Mouse (Mus musculus) forebrain, embryonic 14.5 days (tissue): Measurements from ENCODE around the gene BC005537. TPM values are rescaled to one million over a fixed set of nuclear protein-coding genes. Genes with fewer than 3 reads are reported as not detected.

ENCODE experiments used
- ATAC-seq: fragments of 200-750 bp; cut with Nextera tagmentation; 2 replicates; pipeline ENCODE4 v1.8.0; 2017; ENCODE audit warnings: mild to moderate bottlenecking, moderate library complexity
- DNase-seq: peaks from one replicate; pipeline ENCODE4 v3.0.0-alpha.2; 2015; ENCODE audit warnings: low spot score
- H3K27ac ChIP-seq: fragments of 300-500 bp; sonication (generic); 2 replicates; pipeline ENCODE4 v1.5.1; 2014; ENCODE audit warnings: low read depth, mild to moderate bottlenecking, control low read depth, low read length, moderate library complexity
- H3K27me3 ChIP-seq: fragments of 300-500 bp; sonication (generic); replicated peaks from 2 replicates; pipeline ENCODE4 v1.6.1; 2014; ENCODE audit warnings: low read length, control low read depth, mixed read lengths; ENCODE audit not compliant: control insufficient read depth, insufficient read depth
- H3K36me3 ChIP-seq: fragments of 300-500 bp; sonication (generic); 2 replicates; pipeline ENCODE4 v1.6.1; 2014; ENCODE audit warnings: low read length, control low read depth; ENCODE audit not compliant: control insufficient read depth, insufficient read depth
- H3K4me1 ChIP-seq: fragments of 300-500 bp; sonication (generic); 2 replicates; pipeline ENCODE4 v1.6.1; 2014; ENCODE audit warnings: antibody characterized with exemption, low read length, control low read depth; ENCODE audit not compliant: control insufficient read depth, insufficient read depth
- H3K4me2 ChIP-seq: fragments of 300-500 bp; sonication (generic); 2 replicates; pipeline ENCODE4 v1.6.1; 2014; ENCODE audit warnings: mild to moderate bottlenecking, control low read depth, low read length
- H3K4me3 ChIP-seq: fragments of 300-500 bp; sonication (generic); 2 replicates; pipeline ENCODE4 v1.5.1; 2014; ENCODE audit warnings: low read depth, low read length, control low read depth
- H3K9ac ChIP-seq: fragments of 300-500 bp; sonication (generic); 2 replicates; pipeline ENCODE4 v1.6.1; 2014; ENCODE audit warnings: mild to moderate bottlenecking, low read length, control low read depth, moderate library complexity
- H3K9me3 ChIP-seq: fragments of 300-500 bp; sonication (generic); replicated peaks from 2 replicates; pipeline ENCODE4 v1.6.1; 2016; ENCODE audit warnings: low read length, control low read depth, mixed read lengths; ENCODE audit not compliant: control insufficient read depth
- WGBS: fragments of 180-500 bp; shearing (Covaris S2); extraction: QIAGEN DNeasy Blood & Tissue Kit; methylation state at CpG from one replicate; pipeline ENCODE4 v1.1.7; 2014; 5-methylcytosine and 5-hydroxymethylcytosine counted together
- polyA plus RNA-seq: library from polyadenylated mRNA; unstranded; fragments of >200 nt; fragmentation: Nextera tagmentation; extraction: Ambion mirVana; gene quantifications from 2 replicates; pipeline ENCODE4 v1.2.1, GENCODE M21; 2014

BC005537 gene
- 50.3 and 57.9 TPM in 2 replicates for polyA plus RNA-seq

- DNase-seq (peak; percentile 64), ATAC-seq (peak; percentile 51)
- peak within 1 kb of the TSS; percentile 99 for H3K27ac ChIP-seq
- peak within 1 kb of the TSS; percentile 95 for H3K9ac ChIP-seq
- under 1% methylated on average over 68 of the region's 74 CpGs for WGBS
- no peaks in the 10 kb centered on the region for H3K27me3 ChIP-seq
- H3K4me1 ChIP-seq: peaks cover 17% of the 10 kb centered on the region
- peak within 1 kb of the TSS; percentile 98 for H3K4me3 ChIP-seq
- H3K9me3 ChIP-seq: no peaks in the 10 kb centered on the region
- peak within 1 kb of the TSS; percentile 88 for H3K4me2 ChIP-seq
- H3K36me3 ChIP-seq: peaks cover 11% of the 10 kb centered on the region
These were observed at the start of gene BC005537 for GRCm38 (mm10) chr13:24801308-24801921. Gene BC005537, plus strand, starts transcription at chr13:24801657.

DNA sequence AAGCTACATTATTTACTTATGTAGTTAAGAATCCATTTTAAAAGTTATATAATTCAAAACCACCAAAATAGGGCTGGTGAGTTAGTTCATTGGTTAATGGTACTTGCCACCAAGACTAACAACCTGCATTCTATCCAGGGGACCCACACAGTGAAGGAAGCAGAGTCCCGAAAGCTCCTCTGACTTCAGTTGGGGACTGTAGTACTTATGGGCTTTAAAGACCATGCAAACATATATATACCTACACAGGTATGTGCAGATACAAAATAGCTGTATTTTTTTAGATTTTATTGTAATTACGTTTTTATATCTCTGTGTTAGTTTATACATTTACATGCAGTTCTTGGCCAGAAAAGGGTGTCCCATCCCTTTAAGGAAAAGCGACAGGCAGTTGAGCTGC lies 44.7 kb upstream of the BC005537 start:
- no peak for ATAC-seq

GRCm38 (mm10) chr13:24757820-24758564 lies 43.5 kb upstream of the BC005537 start:
- H3K4me1 ChIP-seq: peaks cover 7% of the 10 kb centered on the region
- WGBS: 90% methylated on average over 12 of the region's 12 CpGs
- peaks cover 23% of the 10 kb centered on the region for H3K36me3 ChIP-seq
- DNase-seq (no peak), ATAC-seq (no peak)
- H3K4me3 ChIP-seq: no peak overlapping the region
- H3K9me3 ChIP-seq: no peaks in the 10 kb centered on the region
- H3K4me2 ChIP-seq: no peak overlapping the region
- no peak overlapping the region for H3K27ac ChIP-seq
- H3K27me3 ChIP-seq: no peaks in the 10 kb centered on the region
- H3K9ac ChIP-seq: no peak overlapping the region

More for the DNA sequence above, 44.7 kb upstream of the BC005537 start:
- Histone ChIP-seq H3K4me1 (peaks cover 3% of the 10 kb centered on the region; the same call in 1 of the 2 replicates), H3K9ac (no peak overlapping the region), H3K4me3 (no peak overlapping the region), H3K9me3 (no peaks in the 10 kb centered on the region), H3K27ac (no peak overlapping the region), H3K36me3 (peaks cover 26% of the 10 kb centered on the region), H3K27me3 (no peaks in the 10 kb centered on the region), H3K4me2 (no peak overlapping the region)
- no peak for DNase-seq
- WGBS: 94% methylated on average over 3 of the region's 3 CpGs

DNA sequence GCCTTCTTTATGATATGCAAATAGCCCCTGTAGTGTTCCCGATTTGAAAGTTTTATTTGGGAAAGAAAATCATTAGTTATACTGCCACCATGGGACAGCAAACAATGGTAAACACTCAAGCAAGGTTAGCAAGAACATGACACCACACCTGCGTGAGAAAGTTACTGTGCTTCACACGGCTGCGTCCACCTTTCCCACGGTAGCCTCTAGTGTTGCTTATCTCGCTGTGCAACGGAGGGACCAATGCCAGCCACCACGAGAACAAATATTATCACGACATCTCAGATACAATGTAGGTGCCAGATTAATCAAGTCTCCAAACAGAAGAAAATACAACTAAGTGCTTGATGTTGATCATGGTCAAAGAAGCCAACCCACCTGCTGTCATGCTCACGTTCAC lies 42.0 kb upstream of the BC005537 start:
- H3K4me3 ChIP-seq: no peak overlapping the region
- no peak overlapping the region for H3K9ac ChIP-seq
- no peaks in the 10 kb centered on the region for H3K27me3 ChIP-seq
- peaks cover 16% of the 10 kb centered on the region for H3K36me3 ChIP-seq
- no peak for DNase-seq
- ATAC-seq: no peak
- no peak overlapping the region for H3K4me2 ChIP-seq
- no peaks in the 10 kb centered on the region for H3K9me3 ChIP-seq
- H3K4me1 ChIP-seq: peaks cover 7% of the 10 kb centered on the region
- H3K27ac ChIP-seq: no peak overlapping the region
- 94% methylated on average over 10 of the region's 10 CpGs for WGBS

- DNase-seq (peak; percentile 55), ATAC-seq (no peak; the same call in 1 of the 2 replicates)
- peaks cover 10% of the 10 kb centered on the region for H3K36me3 ChIP-seq
- 34% methylated on average over 5 of the region's 5 CpGs for WGBS
- H3K4me1 ChIP-seq: peaks cover 7% of the 10 kb centered on the region
- peak overlapping the region; percentile 55; the same call in 1 of the 2 replicates for H3K4me2 ChIP-seq
- H3K27me3 ChIP-seq: no peaks in the 10 kb centered on the region
- no peak overlapping the region for H3K27ac ChIP-seq
- no peaks in the 10 kb centered on the region for H3K9me3 ChIP-seq
- no peak overlapping the region; the same call in 1 of the 2 replicates for H3K9ac ChIP-seq
- H3K4me3 ChIP-seq: peak overlapping the region; percentile 93
These were observed 41.0 kb upstream of the BC005537 start for GRCm38 (mm10) chr13:24760351-24760870.

GRCm38 (mm10) chr13:24761083-24761402 lies 40.4 kb upstream of the BC005537 start:
- Histone ChIP-seq H3K4me3 (peak overlapping the region; percentile 93), H3K9ac (peak overlapping the region; percentile 76), H3K4me2 (peak overlapping the region; percentile 55), H3K27ac (peak overlapping the region; percentile 11; the same call in 1 of the 2 replicates), H3K4me1 (peaks cover 7% of the 10 kb centered on the region), H3K9me3 (no peaks in the 10 kb centered on the region), H3K36me3 (peaks cover 5% of the 10 kb centered on the region), H3K27me3 (no peaks in the 10 kb centered on the region)
- DNase-seq: no peak
- WGBS: 10% methylated on average over 10 of the region's 10 CpGs
- no peak for ATAC-seq

GRCm38 (mm10) chr13:24761403-24762227 lies 39.8 kb upstream of the BC005537 start, which contains the start of gene Gmnn:
Gene Gmnn, minus strand, starts transcription at chr13:24761923.
- no peaks in the 10 kb centered on the region for H3K9me3 ChIP-seq
- DNase-seq: peak; percentile 94
- peak within 1 kb of the TSS; percentile 55 for H3K4me2 ChIP-seq
- peak; percentile 98 for ATAC-seq
- peak within 1 kb of the TSS; percentile 76 for H3K9ac ChIP-seq
- peaks cover 4% of the 10 kb centered on the region for H3K36me3 ChIP-seq
- H3K27ac ChIP-seq: peak within 1 kb of the TSS; percentile 87
- no peaks in the 10 kb centered on the region for H3K27me3 ChIP-seq
- under 1% methylated on average over 79 of the region's 79 CpGs for WGBS
- H3K4me3 ChIP-seq: peak within 1 kb of the TSS; percentile 93
- H3K4me1 ChIP-seq: peaks cover 7% of the 10 kb centered on the region

- H3K9ac ChIP-seq: peak overlapping the region; percentile 76; the same call in 1 of the 2 replicates
- ATAC-seq: no peak
- 39% methylated on average over 4 of the region's 4 CpGs for WGBS
These were observed 39.2 kb upstream of the BC005537 start for GRCm38 (mm10) chr13:24762254-24762653.

More at GRCm38 (mm10) chr13:24762254-24762653, 39.2 kb upstream of the BC005537 start:
- no peak for DNase-seq
- Histone ChIP-seq H3K27me3 (no peaks in the 10 kb centered on the region), H3K4me2 (peak overlapping the region; percentile 55), H3K4me1 (peaks cover 7% of the 10 kb centered on the region), H3K36me3 (no peaks in the 10 kb centered on the region; the same call in none of the 2 replicates), H3K4me3 (peak overlapping the region; percentile 93), H3K27ac (no peak overlapping the region), H3K9me3 (no peaks in the 10 kb centered on the region)
